ENCODE assay signal across 10 mouse cellular contexts in the genomic region with DNA sequence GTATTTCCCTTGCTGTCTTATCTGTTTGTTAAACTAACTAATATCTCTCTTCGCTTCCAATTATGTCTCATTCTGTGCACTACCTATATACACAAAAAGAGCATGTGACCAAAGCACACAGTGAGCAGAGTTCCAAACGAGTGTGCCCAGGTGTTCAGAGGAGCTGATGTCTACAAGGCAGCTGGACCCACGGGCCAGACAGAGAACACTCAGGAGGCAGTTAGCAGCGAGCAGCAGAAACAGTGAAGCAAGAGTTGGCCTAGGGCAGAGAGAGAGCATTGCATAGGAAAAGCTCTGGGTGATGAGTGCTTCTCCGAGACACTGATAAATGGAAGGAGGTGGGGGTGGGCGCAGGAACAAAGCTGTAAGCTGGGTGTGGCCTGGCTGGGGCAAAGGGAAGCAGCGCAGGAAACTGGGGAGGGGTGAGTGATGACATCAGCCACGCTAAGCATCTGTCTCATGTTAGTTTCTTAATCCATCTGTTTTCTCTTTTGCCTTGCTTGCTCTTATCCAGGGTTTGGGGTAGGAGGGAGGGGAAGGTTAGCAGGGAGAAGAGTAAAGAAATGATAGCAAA.
A peak's percentile ranks its signal among the peaks of the same experiment; 100 is the strongest.
DNase-seq lines count a peak whose midpoint lies in the region; ATAC-seq and TF ChIP-seq lines count a peak whose summit lies in the region.
"Had no signal": no experiment of that assay in that cellular context is flagged by ENCODE, and none has a peak within 500 bp of the region (broad histone marks: within the 10 kb centered on the region; RNA-seq: fewer than 3 reads in every experiment).

No protein-coding gene starts in this region.

- H3K9me3 ChIP-seq in limb, embryonic 14.5 days (ENCODE audit: control insufficient read depth, low read length): no peaks in the 10 kb centered on the region

- no peak overlapping the region for H3K27ac ChIP-seq in limb, embryonic 14.5 days (replicated peaks; ENCODE audit: low read depth, low read length)

- H3K4me3 ChIP-seq in limb, embryonic 14.5 days (replicated peaks; ENCODE audit: low read length): no peak overlapping the region

- peak; percentile 65 for ATAC-seq in common myeloid progenitor, adult 5-6 weeks (replicated peaks; ENCODE audit: low read depth, poor library complexity, severe bottlenecking)
- no peak for ATAC-seq in limb, embryonic 14.5 days (ENCODE audit: low FRiP score, low read depth)
- no peak for ATAC-seq in inflammation-experienced regulatory T-cells, adult 6 months

- WGBS in limb, embryonic 14.5 days: 42% methylated on average over 8 of the region's 8 CpGs

- H3K4me1 ChIP-seq in limb, embryonic 14.5 days (ENCODE audit: control insufficient read depth, insufficient read depth, low read length): no peaks in the 10 kb centered on the region

- no peak overlapping the region for H3K4me2 ChIP-seq in limb, embryonic 14.5 days (replicated peaks; ENCODE audit: low read depth, low read length, severe bottlenecking)
- H3K4me2 ChIP-seq: midbrain, embryonic 11.5 days had no signal

- H3K36me3 ChIP-seq in limb, embryonic 14.5 days (ENCODE audit: control insufficient read depth, insufficient read depth, low read length): peaks cover 34% of the 10 kb centered on the region

- peak; percentile 23 for DNase-seq in kidney, postnatal 14 days
- no peak for DNase-seq in kidney, adult 9 months
- DNase-seq in limb, embryonic 14.5 days (ENCODE audit: low spot score): peak; percentile 65
- DNase-seq in thymus, postnatal 10 days (ENCODE audit: low spot score in 2 of 2): peak; percentile 8 to 18
- no peak for DNase-seq in right cerebral cortex, postnatal 4 days
- DNase-seq: cerebellum, adult 18-20 months; retina, postnatal 1 day had no signal

- H3K27me3 ChIP-seq in limb, embryonic 14.5 days (ENCODE audit: control insufficient read depth, insufficient read depth, low read length): no peaks in the 10 kb centered on the region

- no peak for TF ChIP-seq POLR2A in limb, embryonic 14.5 days (IDR thresholded peaks at IDR 0.05; ENCODE audit: borderline replicate concordance, extremely low read depth, insufficient read depth, insufficient read length)

- no peak overlapping the region for H3K9ac ChIP-seq in limb, embryonic 14.5 days (ENCODE audit: low read depth, low read length, severe bottlenecking)

Comparison
In these comparisons a context has a peak if more than half of its experiments do, and no peak if none do; other contexts are left out.
1. DNase-seq: peak in kidney, postnatal 14 days (single experiment), limb, embryonic 14.5 days (single experiment) and thymus, postnatal 10 days (2 of 2); none in kidney, adult 9 months (single experiment) and right cerebral cortex, postnatal 4 days (single experiment).